Mouse (Mus musculus) kidney, adult 2 months (tissue): ENCODE data around the gene Bcl9l. TPM values are rescaled to one million over a fixed set of nuclear protein-coding genes. Genes with fewer than 3 reads are reported as not detected.

ENCODE experiments used
- DNase-seq: peaks from one replicate; pipeline ENCODE4 v3.0.0; 2021
- H3K27ac ChIP-seq: fragments of 200-500 bp; 2 replicates; pipeline ENCODE4 v1.5.1; 2012; ENCODE audit warnings: low read depth, low read length, control low read depth, inconsistent platforms; ENCODE audit not compliant: insufficient read depth
- H3K27me3 ChIP-seq: fragments of 200-500 bp; replicated peaks from 2 replicates; pipeline ENCODE4 v1.6.1; 2012; ENCODE audit warnings: mild to moderate bottlenecking, moderate library complexity, low read length, inconsistent platforms; ENCODE audit not compliant: control insufficient read depth, insufficient read depth
- H3K36me3 ChIP-seq: fragments of 200-500 bp; 2 replicates; pipeline ENCODE4 v1.6.1; 2012; ENCODE audit warnings: mild to moderate bottlenecking, moderate library complexity, low read length, inconsistent platforms; ENCODE audit not compliant: control insufficient read depth, insufficient read depth
- H3K4me1 ChIP-seq: fragments of 200-500 bp; 2 replicates; pipeline ENCODE4 v1.6.1; 2011; ENCODE audit warnings: low read length; ENCODE audit not compliant: control insufficient read depth, insufficient read depth
- H3K4me3 ChIP-seq: fragments of 200-500 bp; 2 replicates; pipeline ENCODE4 v1.5.1; 2011; ENCODE audit warnings: mild to moderate bottlenecking, low read depth, low read length, control low read depth; ENCODE audit not compliant: insufficient read depth
- CTCF ChIP-seq: fragments of 200-500 bp; conservative IDR thresholded peaks from 2 replicates; pipeline ENCODE4 v1.5.1; 2011; ENCODE audit warnings: low read depth, mild to moderate bottlenecking, control low read depth, low read length, moderate library complexity, mixed read lengths; ENCODE audit not compliant: insufficient read depth, insufficient read length
- POLR2A ChIP-seq: fragments of 200-500 bp; IDR thresholded peaks from one replicate; pipeline ENCODE4 v1.6.1; 2011; ENCODE audit warnings: low read depth, low read length, control low read depth
- WGBS: fragments of 180-500 bp; shearing (Covaris S2); methylation state at CpG from one replicate; pipeline ENCODE4 v1.1.7; 2018; 5-methylcytosine and 5-hydroxymethylcytosine counted together
- polyA plus RNA-seq: library from polyadenylated mRNA; depleted of rRNA; stranded (reverse); fragments of >200 nt; gene quantifications from 2 replicates; pipeline ENCODE4 v1.2.3, GENCODE M21; 2012

Bcl9l gene
- polyA plus RNA-seq, 1 experiment = 23.1 TPM

- H3K4me3 ChIP-seq = no peak overlapping the region
- H3K36me3 ChIP-seq = no peaks in the 10 kb centered on the region
- DNase-seq = peak; percentile 46
- WGBS = 20% methylated on average over 9 of the region's 9 CpGs
- peaks cover 64% of the 10 kb centered on the region for H3K4me1 ChIP-seq
- no peaks in the 10 kb centered on the region for H3K27me3 ChIP-seq
- TF ChIP-seq POLR2A = no peak
- no peak for TF ChIP-seq CTCF
- peak overlapping the region; percentile 20; the same call in 1 of the 2 replicates for H3K27ac ChIP-seq
Measured at GRCm38 (mm10) chr9:44494863-44495809, 12.5 kb downstream of the Bcl9l start.

- 83% methylated on average over 10 of the region's 10 CpGs for WGBS
- TF ChIP-seq CTCF = no peak
- no peak for TF ChIP-seq POLR2A
- DNase-seq = no peak
- H3K27ac ChIP-seq = no peak overlapping the region
- no peaks in the 10 kb centered on the region for H3K36me3 ChIP-seq
- H3K4me1 ChIP-seq = peaks cover 57% of the 10 kb centered on the region
- no peak overlapping the region for H3K4me3 ChIP-seq
- H3K27me3 ChIP-seq = no peaks in the 10 kb centered on the region
Measured at GRCm38 (mm10) chr9:44495810-44496344, 13.3 kb downstream of the Bcl9l start.

- H3K27me3 ChIP-seq = no peaks in the 10 kb centered on the region
- H3K27ac ChIP-seq = no peak overlapping the region
- DNase-seq = no peak
- WGBS = 69% methylated on average over 12 of the region's 12 CpGs
- TF ChIP-seq POLR2A = no peak
- TF ChIP-seq CTCF = no peak
- peaks cover 53% of the 10 kb centered on the region for H3K4me1 ChIP-seq
- no peaks in the 10 kb centered on the region for H3K36me3 ChIP-seq
- H3K4me3 ChIP-seq = no peak overlapping the region
Measured at GRCm38 (mm10) chr9:44496803-44497461, 14.3 kb downstream of the Bcl9l start.

GRCm38 (mm10) chr9:44497624-44498377, 15.2 kb downstream of the Bcl9l start:
- peaks cover 46% of the 10 kb centered on the region for H3K4me1 ChIP-seq
- H3K4me3 ChIP-seq = peak overlapping the region; percentile 26; the same call in 1 of the 2 replicates
- DNase-seq = peak; percentile 73
- no peaks in the 10 kb centered on the region for H3K36me3 ChIP-seq
- TF ChIP-seq POLR2A = no peak
- no peak overlapping the region for H3K27ac ChIP-seq
- H3K27me3 ChIP-seq = no peaks in the 10 kb centered on the region
- WGBS = 7% methylated on average over 11 of the region's 11 CpGs

- Histone ChIP-seq H3K4me1 (peaks cover 37% of the 10 kb centered on the region), H3K27ac (peak overlapping the region; percentile 40; the same call in 1 of the 2 replicates), H3K4me3 (peak overlapping the region; percentile 26; the same call in 1 of the 2 replicates), H3K27me3 (no peaks in the 10 kb centered on the region), H3K36me3 (no peaks in the 10 kb centered on the region)
- peak; percentile 87 for DNase-seq
- WGBS = 7% methylated on average over 59 of the region's 59 CpGs
- no peak for TF ChIP-seq POLR2A
- TF ChIP-seq CTCF = peak; percentile 65
Measured at GRCm38 (mm10) chr9:44498421-44499355, 16.1 kb downstream of the Bcl9l start.
